Mouse (Mus musculus): Measurements from ENCODE around the gene Pnliprp1.

GRCm38 (mm10) chr19:58741036-58741435 is 12.3 kb downstream of the Pnliprp1 start:
- TF ChIP-seq GATA1 (IDR thresholded peaks at IDR 0.05; ENCODE audit: borderline replicate concordance, low read length) (no peak), FLI1 (IDR thresholded peaks at IDR 0.05; ENCODE audit: low read length) (no peak)

Measured in megakaryocyte, embryonic 14.5 days (primary cell).